Comparison of ENCODE assay signal across 27 mouse cellular contexts in genomic region chr11:74625333-74625732, GRCm38 (mm10). TPM values are rescaled to one million over a fixed set of nuclear protein-coding genes. Genes with fewer than 3 reads are reported as not detected.
DNase-seq lines count a peak whose midpoint lies in the region; ATAC-seq lines count a peak whose summit lies in the region.
"Had no signal": no experiment of that assay in that cellular context is flagged by ENCODE, and none has a peak within 500 bp of the region (broad histone marks: within the 10 kb centered on the region; RNA-seq: fewer than 3 reads in every experiment).

No protein-coding gene starts in this region.

- no peak overlapping the region for H3K9ac ChIP-seq in liver, embryonic 13.5 days
- H3K9ac ChIP-seq: embryonic facial prominence, embryonic 13.5 days; forebrain, embryonic 12.5 days; forebrain, embryonic 15.5 days; heart, embryonic 13.5 days; hindbrain, embryonic 12.5 days; hindbrain, embryonic 15.5 days had no signal

- no peak for DNase-seq in liver, embryonic 13.5 days
- no peak for DNase-seq in liver
- DNase-seq in spleen, adult 12 weeks (ENCODE audit: low spot score): no peak
- no peak for DNase-seq in spleen, postnatal 36 days (ENCODE audit: low spot score in 2 of 2)
- DNase-seq: adrenal gland, adult 2 months; adrenal gland, postnatal 14 days; cerebellum, adult 11 months; cerebellum, adult 2 months; cerebellum, adult 9-11 months; cerebellum, postnatal 25 days; embryo, embryonic 11 days; gastrocnemius, postnatal 25 days; heart, adult 2 months; heart, postnatal 14 days; heart, postnatal 4 days had no signal

- H3K36me3 ChIP-seq in liver, embryonic 13.5 days: peaks cover 56% of the 10 kb centered on the region
- H3K36me3 ChIP-seq: embryonic facial prominence, embryonic 10.5 days; embryonic facial prominence, embryonic 13.5 days; forebrain, embryonic 12.5 days; forebrain, embryonic 15.5 days; heart, embryonic 10.5 days; heart, embryonic 13.5 days; hindbrain, embryonic 12.5 days; hindbrain, embryonic 15.5 days had no signal

- H3K9me3 ChIP-seq in liver, embryonic 13.5 days (replicated peaks): no peaks in the 10 kb centered on the region
- H3K9me3 ChIP-seq: embryonic facial prominence, embryonic 10.5 days; embryonic facial prominence, embryonic 13.5 days; forebrain, embryonic 12.5 days; forebrain, embryonic 15.5 days; heart, embryonic 10.5 days; heart, embryonic 13.5 days; hindbrain, embryonic 12.5 days; hindbrain, embryonic 15.5 days had no signal

- peaks cover 7% of the 10 kb centered on the region for H3K27me3 ChIP-seq in liver, embryonic 13.5 days
- H3K27me3 ChIP-seq: hindbrain, embryonic 15.5 days had no signal

- H3K4me1 ChIP-seq in liver, embryonic 13.5 days (replicated peaks): peaks cover 52% of the 10 kb centered on the region
- H3K4me1 ChIP-seq: embryonic facial prominence, embryonic 10.5 days; embryonic facial prominence, embryonic 13.5 days; heart, embryonic 10.5 days; hindbrain, embryonic 12.5 days had no signal

- H3K27ac ChIP-seq in liver, embryonic 13.5 days: peak overlapping the region; percentile 95; the same call in 1 of the 2 replicates
- H3K27ac ChIP-seq: embryonic facial prominence, embryonic 10.5 days; embryonic facial prominence, embryonic 13.5 days; forebrain, embryonic 12.5 days; forebrain, embryonic 15.5 days; heart, adult 2 months; heart, embryonic 10.5 days; heart, embryonic 13.5 days; hindbrain, embryonic 12.5 days; hindbrain, embryonic 15.5 days had no signal

- no peak overlapping the region for H3K4me3 ChIP-seq in liver, embryonic 13.5 days (replicated peaks)
- H3K4me3 ChIP-seq: embryonic facial prominence, embryonic 10.5 days; embryonic facial prominence, embryonic 13.5 days; erythroblast, embryonic 14.5 days; forebrain, embryonic 12.5 days; forebrain, embryonic 15.5 days; heart, adult 2 months; heart, embryonic 10.5 days; heart, embryonic 13.5 days; hindbrain, embryonic 12.5 days; hindbrain, embryonic 15.5 days had no signal

- no peak for ATAC-seq in liver, embryonic 13.5 days (ENCODE audit: low read depth)
- peak; percentile 41; the same call in 1 of the 2 replicates for ATAC-seq in common myeloid progenitor, adult 5-6 weeks (replicated peaks; ENCODE audit: low read depth, poor library complexity, severe bottlenecking)
- ATAC-seq in megakaryocyte, adult 5-6 weeks (ENCODE audit: poor library complexity, severe bottlenecking): peak; percentile 51
- ATAC-seq: CD4-positive, CD25-positive, alpha-beta regulatory T cell, adult 4 months; forebrain, embryonic 15.5 days had no signal

- H3K4me2 ChIP-seq in liver, embryonic 13.5 days: no peak overlapping the region
- H3K4me2 ChIP-seq: embryonic facial prominence, embryonic 13.5 days; forebrain, embryonic 12.5 days; forebrain, embryonic 15.5 days; hindbrain, embryonic 12.5 days; hindbrain, embryonic 15.5 days had no signal

RNA-seq across cellular contexts. Expression of gene Ccdc92b, which starts 5.9 kb away (rescaled TPM):
- polyA plus RNA-seq in liver, embryonic 13.5 days (2015; fragmentation: Nextera tagmentation; extraction: Ambion mirVana): 7.6 and 8.3 TPM in 2 replicates
- total RNA-seq in common myeloid progenitor, adult 5-6 weeks (2017): not detected in 2 replicates
- 0.05 and 0.27 TPM in 2 replicates for total RNA-seq in megakaryocyte, adult 5-6 weeks (2015)
- not detected in 2 replicates for total RNA-seq in megakaryocyte, adult 5-6 weeks (2017)
- polyA plus RNA-seq: CD4-positive, CD25-positive, alpha-beta regulatory T cell, adult 4 months had no signal

RNA-seq across cellular contexts. Expression of gene Rap1gap2, which starts 14.6 kb away (rescaled TPM):
- 0.77 and 0.82 TPM in 2 replicates for polyA plus RNA-seq in liver, embryonic 13.5 days (2015; fragmentation: Nextera tagmentation; extraction: Ambion mirVana)
- total RNA-seq in common myeloid progenitor, adult 5-6 weeks (2017): 2.0 TPM in 2 replicates
- 22.2 and 22.3 TPM in 2 replicates for total RNA-seq in megakaryocyte, adult 5-6 weeks (2015)
- total RNA-seq in megakaryocyte, adult 5-6 weeks (2017): 33.9 and 34.3 TPM in 2 replicates

RNA-seq across cellular contexts. Expression of gene Cluh, which starts 24.0 kb away (rescaled TPM):
- 24.6 and 32.2 TPM in 2 replicates for polyA plus RNA-seq in liver, embryonic 13.5 days (2015; fragmentation: Nextera tagmentation; extraction: Ambion mirVana)
- 32.2 and 46.4 TPM in 2 replicates for total RNA-seq in common myeloid progenitor, adult 5-6 weeks (2017)
- 11.9 and 13.7 TPM in 2 replicates for total RNA-seq in megakaryocyte, adult 5-6 weeks (2015)
- total RNA-seq in megakaryocyte, adult 5-6 weeks (2017): 13.3 and 13.7 TPM in 2 replicates
